ENCODE assay signal across 15 mouse cellular contexts in genomic region chr5:24291954-24292353, GRCm38 (mm10). TPM values are rescaled to one million over a fixed set of nuclear protein-coding genes. Genes with fewer than 3 reads are reported as not detected.
DNase-seq lines count a peak whose midpoint lies in the region; ATAC-seq and TF ChIP-seq lines count a peak whose summit lies in the region.
"Had no signal": no experiment of that assay in that cellular context is flagged by ENCODE, and none has a peak within 500 bp of the region (broad histone marks: within the 10 kb centered on the region; RNA-seq: fewer than 3 reads in every experiment).

No protein-coding gene starts in this region.

- H3K4me2 ChIP-seq in heart, postnatal 0 days (ENCODE audit: low read depth, low read length): no peak overlapping the region
- H3K4me2 ChIP-seq in hindbrain, embryonic 16.5 days (ENCODE audit: low read length): no peak overlapping the region
- no peak overlapping the region for H3K4me2 ChIP-seq in intestine, embryonic 16.5 days (ENCODE audit: low read depth, low read length)
- H3K4me2 ChIP-seq: embryonic facial prominence, embryonic 12.5 days; limb, embryonic 15.5 days; midbrain, embryonic 12.5 days had no signal

- peaks cover 18% of the 10 kb centered on the region for H3K4me1 ChIP-seq in heart, postnatal 0 days (ENCODE audit: control insufficient read depth, insufficient read depth)
- H3K4me1 ChIP-seq in hindbrain, embryonic 16.5 days (ENCODE audit: control insufficient read depth, insufficient read depth, low read depth, low read length): no peaks in the 10 kb centered on the region
- no peaks in the 10 kb centered on the region for H3K4me1 ChIP-seq in intestine, embryonic 16.5 days (ENCODE audit: control insufficient read depth, insufficient read depth, low read length)
- H3K4me1 ChIP-seq: embryonic facial prominence, embryonic 12.5 days; limb, embryonic 15.5 days; midbrain, embryonic 12.5 days had no signal

- peak overlapping the region; percentile 54 for H3K27ac ChIP-seq in heart, postnatal 0 days (ENCODE audit: low read depth)
- no peak overlapping the region for H3K27ac ChIP-seq in hindbrain, embryonic 16.5 days (ENCODE audit: low read depth, low read length)
- no peak overlapping the region for H3K27ac ChIP-seq in intestine, embryonic 16.5 days (ENCODE audit: low read length)
- H3K27ac ChIP-seq: embryonic facial prominence, embryonic 12.5 days; hindbrain, postnatal 0 days; limb, embryonic 15.5 days; midbrain, embryonic 12.5 days had no signal

- no peak for TF ChIP-seq CTCF in heart, postnatal 0 days (IDR thresholded peaks at IDR 0.05; ENCODE audit: low read depth)

- WGBS in heart, postnatal 0 days: 10% methylated on average over 3 of the region's 3 CpGs
- WGBS in hindbrain, embryonic 16.5 days: 71% methylated on average over 3 of the region's 3 CpGs
- 59% methylated on average over 3 of the region's 3 CpGs for WGBS in intestine, embryonic 16.5 days

- no peak for TF ChIP-seq EP300 in heart, postnatal 0 days (IDR thresholded peaks at IDR 0.05; ENCODE audit: low read depth)

- no peaks in the 10 kb centered on the region for H3K36me3 ChIP-seq in heart, postnatal 0 days (replicated peaks; ENCODE audit: control insufficient read depth, insufficient read depth, low read length)
- no peaks in the 10 kb centered on the region for H3K36me3 ChIP-seq in hindbrain, embryonic 16.5 days (ENCODE audit: control insufficient read depth, insufficient read depth, low read length)
- no peaks in the 10 kb centered on the region for H3K36me3 ChIP-seq in intestine, embryonic 16.5 days (ENCODE audit: control insufficient read depth, insufficient read depth, low read length)
- H3K36me3 ChIP-seq: embryonic facial prominence, embryonic 12.5 days; limb, embryonic 15.5 days; midbrain, embryonic 12.5 days had no signal

- no peak overlapping the region for H3K4me3 ChIP-seq in heart, postnatal 0 days (ENCODE audit: low read depth, low read length)
- no peak overlapping the region for H3K4me3 ChIP-seq in hindbrain, embryonic 16.5 days (ENCODE audit: low read length)
- no peak overlapping the region for H3K4me3 ChIP-seq in intestine, embryonic 16.5 days (ENCODE audit: low read length)
- H3K4me3 ChIP-seq: embryonic facial prominence, embryonic 12.5 days; limb, embryonic 15.5 days; midbrain, embryonic 12.5 days had no signal

- intact Hi-C loops in heart, postnatal 25 days (cut with DNase I): no loop called here

- H3K9ac ChIP-seq in heart, postnatal 0 days (replicated peaks; ENCODE audit: low read depth, low read length): no peak overlapping the region
- H3K9ac ChIP-seq in hindbrain, embryonic 16.5 days (ENCODE audit: low read depth, low read length): no peak overlapping the region
- no peak overlapping the region for H3K9ac ChIP-seq in intestine, embryonic 16.5 days (ENCODE audit: low read depth, low read length)
- H3K9ac ChIP-seq: embryonic facial prominence, embryonic 12.5 days; limb, embryonic 15.5 days; liver, postnatal 0 days; midbrain, embryonic 12.5 days had no signal

- peak; percentile 74 for ATAC-seq in heart, postnatal 0 days (ENCODE audit: insufficient read depth, low read depth)
- no peak for ATAC-seq in hindbrain, embryonic 16.5 days
- no peak for ATAC-seq in intestine, embryonic 16.5 days
- ATAC-seq: hindbrain, postnatal 0 days; liver, postnatal 0 days had no signal

- peak; percentile 96 for DNase-seq in heart, adult 11 months
- DNase-seq in heart, postnatal 25 days (ENCODE audit: low spot score): no peak
- peak; percentile 15 for DNase-seq in NIH3T3 (ENCODE audit: low read depth)
- DNase-seq in adrenal gland, postnatal 25 days: peak; percentile 24
- peak; percentile 60 for DNase-seq in heart, postnatal 0 days (ENCODE audit: low spot score)
- DNase-seq: B cell, adult 2 months; liver, postnatal 0 days; lung, postnatal 4 days; thymus, postnatal 25 days had no signal

- H3K9me3 ChIP-seq in heart, postnatal 0 days (replicated peaks; ENCODE audit: control insufficient read depth, low read length): no peaks in the 10 kb centered on the region
- peaks cover 3% of the 10 kb centered on the region; the same call in 1 of the 2 replicates for H3K9me3 ChIP-seq in hindbrain, embryonic 16.5 days (ENCODE audit: control insufficient read depth, low read length)
- 0 out of 2 replicates have a peak, but pooled peaks cover 5% of the 10 kb centered on the region for H3K9me3 ChIP-seq in intestine, embryonic 16.5 days (ENCODE audit: control insufficient read depth, low read length)
- H3K9me3 ChIP-seq: midbrain, embryonic 12.5 days had no signal

- H3K27me3 ChIP-seq in heart, postnatal 0 days (ENCODE audit: control insufficient read depth, insufficient read depth, low read length): no peaks in the 10 kb centered on the region
- H3K27me3 ChIP-seq in hindbrain, embryonic 16.5 days (replicated peaks; ENCODE audit: control insufficient read depth, insufficient read depth, low read length): no peaks in the 10 kb centered on the region
- no peaks in the 10 kb centered on the region for H3K27me3 ChIP-seq in intestine, embryonic 16.5 days (replicated peaks; ENCODE audit: control insufficient read depth, insufficient read depth, low read length)
- H3K27me3 ChIP-seq: embryonic facial prominence, embryonic 12.5 days; limb, embryonic 15.5 days; midbrain, embryonic 12.5 days had no signal

RNA-seq across cellular contexts. Expression of gene Kcnh2, which starts 59.5 kb away (rescaled TPM):
- total RNA-seq in heart, postnatal 25 days (2021): 10 to 100 TPM; 62.4 to 67.2 TPM
- 12.7 and 26.0 TPM in 2 replicates for total RNA-seq in adrenal gland, postnatal 25 days (2021)
- 86.1 and 120 TPM in 2 replicates for total RNA-seq in heart, postnatal 0 days (2014; rRNA removed; ENCODE audit: low replicate concordance)
- 29.4 and 32.1 TPM in 2 replicates for polyA plus RNA-seq in heart, postnatal 0 days (2015; fragmentation: Nextera tagmentation; extraction: Ambion mirVana)
- polyA plus RNA-seq in hindbrain, embryonic 16.5 days (2015; fragmentation: Nextera tagmentation; extraction: Ambion mirVana): 13.0 and 14.0 TPM in 2 replicates
- polyA plus RNA-seq in intestine, embryonic 16.5 days (2015; fragmentation: Nextera tagmentation; extraction: Ambion mirVana): 3.1 and 5.8 TPM in 2 replicates
